Mouse (Mus musculus): ENCODE measurements at regions not wholly inside any gene's neighbourhood (a gene's known extent, or its start where the extent isn't known, plus 50 kb on each side); places are given as distances from the start of the nearest gene placed in this dataset.

DNA sequence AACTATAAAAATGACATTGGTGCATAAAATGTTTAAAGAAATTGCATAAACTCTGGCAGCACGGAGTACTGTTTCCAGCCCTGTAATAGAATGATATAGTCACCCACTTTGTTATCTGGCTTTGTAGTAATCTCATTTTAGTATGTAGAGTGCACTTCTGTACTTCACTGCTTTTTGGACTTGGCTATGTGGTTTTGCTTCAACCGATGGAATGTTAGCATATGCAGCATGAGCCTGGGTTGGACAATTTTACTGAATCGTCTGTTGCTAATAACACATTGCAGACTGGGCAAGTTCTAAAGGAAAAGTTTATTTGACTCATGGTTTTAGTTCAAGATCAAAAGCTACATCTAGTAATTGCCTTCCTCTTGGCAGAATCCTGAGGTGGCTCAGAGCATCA is 142.4 kb downstream of the H2al1n start:
- TF ChIP-seq POLR2A (IDR thresholded peaks at IDR 0.05; ENCODE audit: insufficient read depth, low read depth, low read length) = no peak
- TF ChIP-seq CTCF (IDR thresholded peaks at IDR 0.05) = no peak
